Mouse (Mus musculus) ovary, adult 18-20 months (tissue): ENCODE results near the gene Ppp1r15b.

ENCODE experiments used
- DNase-seq: peaks from one replicate; pipeline ENCODE4 v3.0.0; 2022; ENCODE audit warnings: low spot score, mixed read lengths

Ppp1r15b gene

DNA sequence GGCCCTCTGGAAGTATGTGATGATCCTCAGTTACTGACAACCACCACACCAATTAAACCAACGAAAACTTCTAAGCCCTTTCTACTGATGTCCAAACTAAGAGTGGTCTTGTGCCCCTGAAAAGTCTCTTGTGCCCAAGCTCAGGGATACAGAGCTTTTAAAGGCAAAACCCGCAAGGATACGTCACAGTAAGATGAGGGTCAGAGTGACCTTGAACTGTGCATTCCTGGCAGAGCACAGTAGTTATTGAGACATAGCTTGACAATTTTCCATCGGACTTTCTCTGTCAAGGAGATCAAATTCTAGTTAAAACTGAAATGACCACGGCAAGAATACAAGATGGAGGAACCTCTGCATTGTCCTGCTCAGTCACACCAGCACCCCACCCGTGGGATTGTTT is 9.7 kb upstream of the Ppp1r15b start:
- DNase-seq, result no peak

GRCm38 (mm10) chr1:133124137-133124536 is 6.8 kb upstream of the Ppp1r15b start:
- DNase-seq, result no peak

GRCm38 (mm10) chr1:133125640-133126364 is 5.1 kb upstream of the Ppp1r15b start:
- DNase-seq, result no peak

GRCm38 (mm10) chr1:133126365-133126740 is 4.6 kb upstream of the Ppp1r15b start:
- DNase-seq, result no peak

GRCm38 (mm10) chr1:133127328-133127727 is 3.6 kb upstream of the Ppp1r15b start:
- DNase-seq, result no peak

DNA sequence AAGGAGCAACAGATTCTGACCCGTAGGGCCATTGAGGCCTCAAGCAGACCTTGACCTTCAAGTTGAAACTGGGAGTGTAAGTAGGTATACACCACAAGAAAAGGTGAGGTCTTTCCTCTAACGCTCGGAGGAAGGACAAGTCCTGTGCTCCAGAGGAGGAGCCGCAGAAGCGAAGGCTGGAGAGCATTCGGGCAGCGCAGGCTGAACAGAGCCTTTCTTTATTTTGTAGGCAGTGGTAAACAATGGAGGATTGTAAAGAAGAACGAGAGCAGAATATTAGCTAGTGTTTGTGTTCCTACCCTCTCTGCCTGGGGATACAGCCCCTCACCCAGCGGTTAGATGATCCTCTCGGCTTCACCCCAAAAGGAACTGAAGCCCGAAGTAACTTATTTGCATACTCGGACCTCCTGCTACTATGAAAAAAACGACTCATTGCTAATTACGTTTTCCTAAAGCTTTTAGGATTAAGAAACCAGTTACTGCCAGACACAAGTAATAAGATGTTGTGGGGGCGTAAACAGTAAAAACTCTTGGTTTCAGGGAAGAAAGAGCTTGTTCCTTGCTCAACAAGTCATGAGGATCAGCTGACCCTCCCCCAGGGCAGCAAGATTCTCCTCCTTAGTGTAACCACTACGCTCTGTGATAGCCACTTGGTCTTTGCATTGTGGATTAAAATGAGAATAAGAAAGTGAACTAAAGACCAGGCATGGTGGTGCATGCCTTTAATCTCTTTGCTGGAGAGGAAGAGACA is 1.3 kb upstream of the Ppp1r15b start:
- no peak for DNase-seq

DNA sequence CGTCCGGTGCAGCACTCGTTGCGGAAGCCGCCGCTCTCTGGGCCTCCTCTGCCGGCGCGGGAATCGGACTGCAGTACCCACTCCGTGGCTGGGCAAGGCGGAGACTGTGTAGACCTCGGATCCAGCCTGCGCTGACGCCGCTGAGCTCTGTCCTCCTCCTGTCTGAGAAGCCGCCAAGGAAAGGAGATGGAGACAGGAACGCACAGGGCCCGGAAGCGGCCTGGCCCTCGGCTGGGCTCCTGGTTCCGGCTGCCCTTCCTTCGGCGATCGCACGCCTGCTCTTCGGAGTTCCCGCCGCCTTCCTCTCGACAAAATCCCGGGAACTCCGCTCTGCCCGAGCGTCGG is 590 bp downstream of the Ppp1r15b start:
- no peak for DNase-seq

DNA sequence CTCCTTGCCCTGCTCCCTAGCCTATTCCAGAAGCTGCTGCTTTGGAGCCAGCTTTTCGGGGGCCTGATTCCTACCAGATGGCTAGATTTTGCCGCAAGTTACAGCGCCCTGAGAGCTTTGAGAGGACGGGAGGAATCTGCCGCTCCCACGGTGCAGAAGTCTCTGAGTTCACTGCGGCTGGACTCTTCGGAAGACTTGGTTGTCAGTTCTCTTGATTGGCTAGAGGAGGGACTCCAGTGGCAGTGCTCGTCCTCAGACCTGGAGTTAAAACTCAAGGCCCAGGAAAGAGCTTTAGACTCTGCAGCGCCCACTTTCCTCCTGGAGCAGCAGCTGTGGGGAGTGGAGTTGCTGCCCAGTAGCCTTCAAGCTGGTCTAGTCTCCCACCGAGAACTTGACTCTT is 993 bp downstream of the Ppp1r15b start:
- no peak for DNase-seq

- no peak for DNase-seq
These were observed 1.7 kb downstream of the Ppp1r15b start for GRCm38 (mm10) chr1:133132388-133133326.

DNA sequence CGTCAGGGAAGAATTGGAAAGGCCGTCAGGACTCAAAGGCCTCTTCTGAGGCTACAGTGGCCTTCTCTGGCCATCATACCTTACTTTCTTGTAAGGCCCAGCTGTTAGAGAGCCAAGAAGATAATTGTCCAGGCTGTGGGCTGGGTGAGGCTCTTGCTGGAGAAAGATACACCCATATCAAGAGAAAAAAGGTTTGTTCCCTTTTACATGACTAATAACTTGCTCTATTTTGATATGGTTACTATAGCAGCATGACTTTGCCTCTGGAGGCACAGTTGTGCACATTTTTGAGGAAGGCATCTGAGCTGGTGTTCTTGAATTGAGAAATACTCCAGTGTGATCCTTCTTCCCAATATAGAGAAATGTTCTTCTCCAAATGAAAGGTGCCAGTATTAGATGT is 2.5 kb downstream of the Ppp1r15b start:
- no peak for DNase-seq

DNA sequence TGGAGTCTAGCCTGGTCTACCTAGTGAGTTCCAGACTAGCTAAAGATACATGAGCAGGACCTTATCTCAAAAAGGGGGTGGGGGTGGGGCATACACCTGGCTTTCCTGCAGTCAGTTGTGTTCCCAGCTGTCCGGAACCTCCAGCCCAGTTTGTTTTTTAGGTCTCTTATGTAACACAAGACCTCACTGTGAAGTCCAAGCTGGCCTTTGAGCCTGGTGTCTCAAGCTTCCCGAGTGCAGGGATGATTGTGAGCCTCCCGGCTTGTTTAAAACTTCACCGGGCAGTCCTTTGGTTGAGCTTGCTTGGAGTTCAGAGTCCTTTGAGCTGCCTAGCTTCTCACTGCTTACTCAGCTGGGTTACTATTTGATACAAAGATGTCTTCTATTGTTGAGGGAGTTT is 3.1 kb downstream of the Ppp1r15b start:
- DNase-seq, result no peak

DNA sequence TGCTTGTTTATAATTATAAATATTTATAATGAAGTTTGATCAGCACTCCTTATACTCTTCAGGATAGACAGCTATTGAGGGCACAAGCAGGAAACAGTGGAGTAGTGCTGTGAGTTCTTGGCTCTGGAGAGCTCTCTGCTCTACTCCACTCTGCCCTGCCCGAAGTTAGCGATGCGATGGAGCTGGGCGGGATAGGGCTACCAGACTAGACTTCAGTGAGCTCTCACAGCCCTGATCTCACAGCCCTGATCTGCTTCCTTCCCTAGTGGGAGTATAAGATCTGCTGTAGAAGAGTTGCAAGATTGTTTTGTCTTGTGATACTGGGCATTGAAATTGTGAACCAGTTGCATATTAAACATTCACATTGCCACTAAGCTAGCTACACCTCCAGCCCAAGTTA is 3.9 kb downstream of the Ppp1r15b start:
- DNase-seq, result no peak

DNA sequence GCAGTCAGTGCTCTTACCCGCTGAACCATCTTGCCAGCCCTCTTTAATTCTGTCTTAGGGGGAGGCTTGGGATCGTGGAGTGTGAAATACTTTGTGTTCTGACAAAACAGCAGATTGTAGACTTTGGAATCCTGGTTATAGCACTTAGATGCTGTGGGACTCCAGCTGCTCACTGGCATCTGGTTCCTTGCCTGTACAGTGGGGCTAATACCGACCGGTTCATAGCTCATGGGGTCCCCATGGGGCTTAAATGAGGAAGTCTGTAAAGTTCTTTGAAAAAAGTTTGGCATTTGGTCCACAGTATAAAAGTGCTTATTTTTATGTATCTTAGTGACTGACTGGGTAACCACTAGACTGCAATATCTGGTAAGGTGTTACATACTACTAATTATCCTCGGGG is 4.9 kb downstream of the Ppp1r15b start:
- no peak for DNase-seq

GRCm38 (mm10) chr1:133138401-133138800 is 7.5 kb downstream of the Ppp1r15b start:
- no peak for DNase-seq

DNA sequence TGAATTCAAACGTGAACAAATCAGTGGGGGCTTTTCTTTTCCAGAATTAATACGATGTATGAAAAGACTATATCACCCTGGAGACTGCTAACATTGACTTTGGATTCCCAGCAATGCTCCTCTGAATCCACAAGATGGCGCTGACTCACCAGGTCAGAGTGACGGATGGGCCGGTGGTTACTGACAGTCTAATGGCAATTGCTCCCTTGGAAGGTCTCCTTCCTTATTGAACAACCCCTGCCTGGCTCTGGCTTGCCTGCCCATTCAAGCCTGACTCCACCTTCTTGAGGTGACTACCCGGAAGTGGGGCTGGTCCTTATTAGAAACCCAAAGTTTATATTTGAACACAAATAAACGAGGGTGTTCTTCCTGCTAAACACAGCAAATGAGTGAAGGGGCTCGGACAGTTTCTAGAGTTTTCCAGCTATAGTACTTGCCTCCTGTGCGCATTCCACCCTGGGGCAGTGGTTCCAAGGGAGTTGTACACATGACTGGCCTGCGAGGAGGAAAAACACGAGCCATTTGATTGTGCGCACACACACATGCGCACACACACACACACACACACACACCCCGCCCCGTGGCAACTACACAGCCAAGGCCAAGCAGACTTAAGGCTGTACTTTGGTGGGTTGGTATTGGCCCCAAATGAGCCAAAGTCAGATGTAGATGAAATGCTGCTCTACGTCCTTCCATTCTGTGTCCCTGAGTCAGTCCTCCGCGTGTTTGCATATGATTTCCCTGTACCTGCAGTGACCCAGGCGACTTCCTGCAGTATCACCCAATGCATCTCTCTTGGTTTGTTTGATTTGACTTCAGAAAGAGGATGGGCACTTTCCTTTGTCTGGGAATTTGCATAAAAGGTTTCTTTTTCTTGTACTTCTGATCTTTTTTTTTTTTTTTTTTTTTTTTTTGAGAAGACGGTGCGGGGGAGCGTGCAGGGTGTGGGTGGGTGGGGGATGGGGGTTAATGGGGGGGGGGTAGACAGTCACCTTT is 15.4 kb downstream of the Ppp1r15b start:
- DNase-seq, result no peak

DNA sequence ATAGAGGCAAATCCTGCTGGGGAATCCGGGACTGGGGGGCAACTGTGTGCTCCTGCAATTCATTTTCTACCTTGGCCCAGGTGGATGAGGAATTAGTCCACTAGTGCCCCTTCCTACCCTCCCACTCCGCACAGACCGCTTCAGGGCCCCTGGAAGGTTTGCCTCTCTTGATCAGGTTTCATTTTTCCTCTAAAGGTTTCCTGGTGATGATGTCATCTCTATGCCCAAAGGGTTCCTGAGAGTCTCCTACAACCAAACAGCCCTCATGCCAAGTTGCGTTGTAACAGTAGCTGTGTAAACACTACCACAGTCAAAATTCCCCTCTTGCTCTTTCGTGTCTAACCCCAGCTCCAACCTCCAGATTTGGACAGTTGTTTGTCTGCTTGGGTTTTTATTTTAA is 16.4 kb downstream of the Ppp1r15b start:
- no peak for DNase-seq

- DNase-seq, result no peak
These were observed 17.2 kb downstream of the Ppp1r15b start for GRCm38 (mm10) chr1:133148122-133148521.

- DNase-seq, result no peak
These were observed 19.6 kb downstream of the Ppp1r15b start for GRCm38 (mm10) chr1:133150556-133150955.

DNA sequence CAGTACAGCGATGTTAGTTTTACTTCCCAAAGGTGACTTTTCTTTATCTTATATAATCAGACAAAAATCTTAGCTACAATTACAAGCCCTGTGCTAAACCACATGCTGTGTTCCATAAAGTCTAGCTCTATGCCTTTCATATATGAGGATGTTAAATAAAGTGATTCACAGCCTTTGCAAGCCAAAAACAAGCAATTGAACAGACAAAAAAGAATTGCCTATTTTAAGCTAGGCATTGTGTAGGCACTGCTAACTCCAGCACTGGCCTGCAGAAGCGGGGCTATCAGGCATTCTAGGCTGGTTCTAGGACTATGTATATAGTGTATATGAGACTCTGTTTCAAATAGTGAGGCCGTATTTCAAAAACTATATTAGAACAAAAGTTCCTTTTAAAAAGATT is 21.3 kb downstream of the Ppp1r15b start:
- DNase-seq, result no peak

GRCm38 (mm10) chr1:133155270-133155669 is 24.3 kb downstream of the Ppp1r15b start:
- DNase-seq, result no peak

DNA sequence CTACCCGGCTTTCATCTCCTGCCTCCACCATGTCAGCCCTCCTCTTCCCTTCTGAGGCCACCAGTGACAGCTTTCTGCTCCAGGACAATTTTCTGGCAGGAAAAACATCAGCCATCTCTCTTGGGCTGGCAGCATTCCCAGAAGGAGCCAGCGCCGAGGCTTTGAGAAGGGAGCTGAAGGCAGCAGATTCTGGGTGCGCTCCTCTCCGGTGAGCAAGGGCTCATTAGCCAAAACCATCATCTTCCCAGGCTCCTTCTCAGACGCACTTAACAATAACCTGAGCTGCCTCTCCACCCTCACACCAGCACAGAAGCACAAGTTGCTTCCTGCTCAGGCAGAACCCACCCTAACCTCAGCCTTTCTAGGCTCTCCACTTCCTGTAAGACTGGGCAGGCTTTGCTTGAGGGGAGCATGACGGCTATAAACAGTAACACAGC is 28.2 kb downstream of the Ppp1r15b start:
- DNase-seq, result no peak
